Mouse (Mus musculus) brain, embryonic 18.5 days (tissue): ENCODE data around the gene Crtc2.

Experiments
- DNase-seq: peaks from one replicate; pipeline ENCODE4 v3.0.0-alpha.2; 2012; ENCODE audit warnings: low read depth, low spot score

Crtc2 gene

DNA sequence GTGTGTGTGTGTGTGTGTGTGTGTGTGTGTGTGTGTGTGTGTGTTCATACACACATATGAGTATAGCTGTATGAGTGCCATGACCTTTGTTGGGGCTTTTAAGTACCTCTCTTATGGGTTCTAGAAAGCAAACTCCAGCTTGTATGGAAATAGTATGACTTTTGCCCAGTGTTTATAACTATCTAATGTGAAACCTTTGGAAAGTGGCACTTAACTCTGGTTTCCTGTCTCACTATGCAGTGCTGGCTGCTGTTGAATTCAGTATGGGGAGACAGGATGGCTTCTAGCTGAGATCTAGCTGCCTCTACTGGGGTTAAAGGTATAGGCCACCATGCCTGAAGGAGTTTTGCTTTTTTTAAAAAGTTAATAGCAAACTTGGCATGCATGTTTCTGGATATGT, 55.6 kb downstream of the Crtc2 start:
- DNase-seq = no peak

DNA sequence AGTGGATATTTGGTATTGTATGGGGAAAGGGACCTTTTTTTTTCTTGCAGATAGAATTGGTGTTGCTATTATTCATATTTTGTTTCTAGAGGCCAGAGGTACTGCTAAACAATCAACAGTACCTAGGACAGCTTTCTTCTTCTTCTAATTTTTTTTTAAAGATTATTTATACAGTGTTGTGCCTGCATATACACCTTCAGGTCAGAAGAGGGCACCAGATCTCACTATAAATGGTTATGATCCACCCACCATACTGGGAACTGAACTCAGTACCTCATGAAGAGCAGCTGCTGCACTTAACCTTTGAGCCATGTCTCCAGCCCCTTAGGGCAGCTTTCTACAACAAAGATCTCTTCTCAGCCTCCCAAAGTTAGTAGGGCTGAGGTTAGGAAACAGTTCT, 59.4 kb downstream of the Crtc2 start:
- DNase-seq = no peak
